Mouse (Mus musculus) lung, embryonic 15.5 days (tissue): ENCODE measurements around the gene Lhb. TPM values are rescaled to one million over a fixed set of nuclear protein-coding genes. Genes with fewer than 3 reads are reported as not detected.
A peak's percentile ranks its signal among the peaks of the same experiment; 100 is the strongest.

Experiments used
- ATAC-seq: fragments of 200-750 bp; cut with Nextera tagmentation; 2 replicates; pipeline ENCODE4 v1.8.0; 2017; ENCODE audit warnings: moderate number of reproducible peaks, borderline replicate concordance; ENCODE audit not compliant: low FRiP score, low TSS enrichment; ENCODE audit errors: extremely low read depth
- H3K27ac ChIP-seq: fragments of 300-500 bp; sonication (generic); 2 replicates; pipeline ENCODE4 v1.5.1; 2015; ENCODE audit warnings: moderate library complexity, mild to moderate bottlenecking, inconsistent platforms
- H3K27me3 ChIP-seq: fragments of 300-500 bp; sonication (generic); 2 replicates; pipeline ENCODE4 v1.6.1; 2015; ENCODE audit warnings: inconsistent platforms
- H3K36me3 ChIP-seq: fragments of 300-500 bp; sonication (generic); 2 replicates; pipeline ENCODE4 v1.6.1; 2015; ENCODE audit warnings: inconsistent platforms
- H3K4me1 ChIP-seq: fragments of 300-500 bp; sonication (generic); 2 replicates; pipeline ENCODE4 v1.6.1; 2015; ENCODE audit warnings: inconsistent platforms
- H3K4me2 ChIP-seq: fragments of 300-500 bp; sonication (generic); 2 replicates; pipeline ENCODE4 v1.6.1; 2015; ENCODE audit warnings: inconsistent platforms, mild to moderate bottlenecking, moderate library complexity
- H3K4me3 ChIP-seq: fragments of 300-500 bp; sonication (generic); 2 replicates; pipeline ENCODE4 v1.5.1; 2015; ENCODE audit warnings: mild to moderate bottlenecking, inconsistent platforms
- H3K9ac ChIP-seq: fragments of 300-500 bp; sonication (generic); 2 replicates; pipeline ENCODE4 v1.6.1; 2015; ENCODE audit warnings: inconsistent platforms
- H3K9me3 ChIP-seq: fragments of 300-500 bp; sonication (generic); 2 replicates; pipeline ENCODE4 v1.6.1; 2016; ENCODE audit warnings: inconsistent platforms
- WGBS: fragments of 180-500 bp; shearing (Covaris S2); methylation state at CpG from one replicate; pipeline ENCODE4 v1.1.7; 2015; 5-methylcytosine and 5-hydroxymethylcytosine counted together
- microRNA-seq: library from miRNA; unstranded; fragments of <30 nt; microRNA quantifications from one replicate; pipeline ENCODE4, GENCODE M21; 2016
- polyA plus RNA-seq: library from polyadenylated mRNA; unstranded; fragments of >200 nt; fragmentation: Nextera tagmentation; extraction: Ambion mirVana; gene quantifications from 2 replicates; pipeline ENCODE4 v1.2.1, GENCODE M21; 2015

Gene Lhb
- polyA plus RNA-seq, 1 experiment from 2014 or later: 0.70 TPM

DNA sequence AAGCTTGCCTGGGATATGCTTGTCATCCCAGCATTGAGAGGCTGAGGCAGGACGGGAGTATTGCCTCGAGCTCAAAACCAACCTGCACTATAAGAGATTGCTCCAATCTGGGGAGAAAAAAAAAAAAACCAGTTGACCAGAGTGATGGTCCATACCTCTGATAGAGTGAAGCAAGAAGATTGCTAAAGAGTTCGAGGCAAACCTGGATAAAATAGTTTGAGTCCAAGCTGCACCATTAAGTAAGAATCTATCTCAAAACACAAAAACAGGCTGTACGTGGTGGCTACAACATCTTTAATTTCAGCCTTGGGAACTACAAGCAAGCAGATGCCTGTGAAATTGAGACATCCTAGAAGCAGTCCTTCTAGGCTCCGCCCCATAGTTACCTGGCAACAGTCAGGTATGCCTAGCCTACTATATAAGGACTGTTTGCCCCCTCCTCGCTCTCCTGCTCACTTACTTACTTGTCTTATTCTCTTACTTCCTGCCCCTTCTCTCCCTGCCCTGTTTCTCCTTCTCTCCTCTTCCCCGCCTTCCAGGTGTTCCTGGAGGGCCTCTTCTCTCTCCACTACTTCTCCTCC, 46.6 kb downstream of the Lhb start:
- H3K27ac ChIP-seq: peak overlapping the region; percentile 73
- H3K4me1 ChIP-seq: peaks cover 20% of the 10 kb centered on the region
- H3K36me3 ChIP-seq: peaks cover 26% of the 10 kb centered on the region
- no peaks in the 10 kb centered on the region for H3K9me3 ChIP-seq
- peak; percentile 55 for ATAC-seq
- peak overlapping the region; percentile 71 for H3K4me2 ChIP-seq
- 0 out of 2 replicates have a peak overlapping the region, but pooled peaks have one; percentile 33 for H3K9ac ChIP-seq
- 21% methylated on average over 7 of the region's 7 CpGs for WGBS
- H3K4me3 ChIP-seq: peak overlapping the region; percentile 83
- H3K27me3 ChIP-seq: no peaks in the 10 kb centered on the region

DNA sequence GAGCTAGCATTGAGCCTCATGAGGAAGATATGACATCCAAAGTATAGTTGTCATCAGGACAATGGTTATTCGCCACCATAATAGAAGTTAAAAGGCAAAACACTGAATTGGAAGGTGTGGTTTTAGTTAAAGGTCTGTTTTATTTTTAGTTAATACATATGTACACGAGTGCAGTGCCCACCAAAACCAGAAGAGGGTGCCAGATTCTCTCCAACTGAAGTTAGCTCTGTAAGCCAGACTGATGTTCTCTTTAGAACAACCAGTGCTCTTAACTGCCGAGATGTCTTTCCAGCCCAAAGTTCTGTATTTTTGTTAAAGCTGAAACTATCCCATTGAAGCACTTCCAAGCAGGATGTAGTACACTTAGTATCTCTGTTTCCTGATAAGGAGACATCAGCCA, 50.2 kb downstream of the Lhb start:
- WGBS: 6% methylated on average over 3 of the region's 3 CpGs
- no peak overlapping the region for H3K9ac ChIP-seq
- no peaks in the 10 kb centered on the region for H3K36me3 ChIP-seq
- no peak overlapping the region for H3K27ac ChIP-seq
- H3K4me1 ChIP-seq: peaks cover 12% of the 10 kb centered on the region
- no peak overlapping the region for H3K4me2 ChIP-seq
- ATAC-seq: no peak
- no peak overlapping the region for H3K4me3 ChIP-seq
- no peaks in the 10 kb centered on the region for H3K27me3 ChIP-seq
- H3K9me3 ChIP-seq: no peaks in the 10 kb centered on the region

Small RNA genes lying within 50 kb of the gene (microRNA-seq; reads per million reads assigned to microRNA genes)
- gene Gm22133: not detected

Other genes starting within 250 kb of the Lhb start
- gene Gfy, start 241.3 kb upstream of the Lhb start, polyA plus RNA-seq: not detected in 2 replicates
- gene Pth2, start 239.8 kb upstream of the Lhb start, polyA plus RNA-seq: not detected in 2 replicates
- gene Ccdc155, start 215.9 kb upstream of the Lhb start, polyA plus RNA-seq: 0.75 and 1.1 TPM in 2 replicates
- 0.54 and 1.1 TPM in 2 replicates for gene Dkkl1, start 208.7 kb upstream of the Lhb start, polyA plus RNA-seq
- gene Tead2, start 205.1 kb upstream of the Lhb start, polyA plus RNA-seq: 180 and 183 TPM in 2 replicates
- gene Cd37, start 181.7 kb upstream of the Lhb start, polyA plus RNA-seq: 3.1 and 3.8 TPM in 2 replicates
- gene Slc6a16, start 179.7 kb upstream of the Lhb start, polyA plus RNA-seq: 0.16 TPM in 1 of 2 replicates, not detected in the other
- gene Slc6a21, start 143.3 kb upstream of the Lhb start, polyA plus RNA-seq: 0.09 TPM in 1 of 2 replicates, not detected in the other
- 19.1 and 20.0 TPM in 2 replicates for gene Trpm4, start 87.0 kb upstream of the Lhb start, polyA plus RNA-seq
- 1.7 and 2.3 TPM in 2 replicates for gene Hrc, start 85.5 kb upstream of the Lhb start, polyA plus RNA-seq
- 3.1 TPM in 2 replicates for gene Ppfia3, start 53.8 kb upstream of the Lhb start, polyA plus RNA-seq
- gene Lin7b, start 50.2 kb upstream of the Lhb start, polyA plus RNA-seq: 0.60 and 0.92 TPM in 2 replicates
- gene Snrnp70, start 25.1 kb upstream of the Lhb start, polyA plus RNA-seq: 224 and 229 TPM in 2 replicates
- gene Kcna7, start 15.2 kb upstream of the Lhb start, polyA plus RNA-seq: not detected in 2 replicates
- 3.5 TPM in 2 replicates for gene Ntf5, start 7.1 kb upstream of the Lhb start, polyA plus RNA-seq
- gene Gys1, start 14.0 kb downstream of the Lhb start, polyA plus RNA-seq: 42.7 and 46.7 TPM in 2 replicates
- 161 and 173 TPM in 2 replicates for gene Ruvbl2, start 17.3 kb downstream of the Lhb start, polyA plus RNA-seq
- 5,197 and 5,279 TPM in 2 replicates for gene Ftl1, start 39.1 kb downstream of the Lhb start, polyA plus RNA-seq
- gene Bax, start 46.1 kb downstream of the Lhb start, polyA plus RNA-seq: 161 and 176 TPM in 2 replicates
- gene Tulp2, start 61.1 kb downstream of the Lhb start, polyA plus RNA-seq: 0.33 and 0.74 TPM in 2 replicates
- gene Gm45808, start 66.0 kb downstream of the Lhb start, polyA plus RNA-seq: not detected in 2 replicates
- 2.8 and 3.4 TPM in 2 replicates for gene Dhdh, start 68.0 kb downstream of the Lhb start, polyA plus RNA-seq
- 230 and 238 TPM in 2 replicates for gene Nucb1, start 89.6 kb downstream of the Lhb start, polyA plus RNA-seq
- gene Ppp1r15a, start 105.4 kb downstream of the Lhb start, polyA plus RNA-seq: 21.9 and 22.9 TPM in 2 replicates
- 2.2 and 3.3 TPM in 2 replicates for gene Plekha4, start 105.5 kb downstream of the Lhb start, polyA plus RNA-seq
- 1.5 and 1.7 TPM in 2 replicates for gene Hsd17b14, start 134.1 kb downstream of the Lhb start, polyA plus RNA-seq
- gene Bcat2, start 149.3 kb downstream of the Lhb start, polyA plus RNA-seq: 57.7 and 62.5 TPM in 2 replicates
- gene Fgf21, start 194.7 kb downstream of the Lhb start, polyA plus RNA-seq: 0.42 TPM in 1 of 2 replicates, not detected in the other
- 0.47 and 0.49 TPM in 2 replicates for gene Fut1, start 196.5 kb downstream of the Lhb start, polyA plus RNA-seq
- gene Izumo1, start 201.0 kb downstream of the Lhb start, polyA plus RNA-seq: 0.15 and 0.29 TPM in 2 replicates
- gene Rasip1, start 206.7 kb downstream of the Lhb start, polyA plus RNA-seq: 32.4 and 33.3 TPM in 2 replicates
- 7.7 and 9.5 TPM in 2 replicates for gene Mamstr, start 219.2 kb downstream of the Lhb start, polyA plus RNA-seq
- 0.57 and 0.69 TPM in 2 replicates for gene Fut2, start 245.6 kb downstream of the Lhb start, polyA plus RNA-seq